10 mouse cellular contexts compared by ENCODE assay signal in the genomic region with DNA sequence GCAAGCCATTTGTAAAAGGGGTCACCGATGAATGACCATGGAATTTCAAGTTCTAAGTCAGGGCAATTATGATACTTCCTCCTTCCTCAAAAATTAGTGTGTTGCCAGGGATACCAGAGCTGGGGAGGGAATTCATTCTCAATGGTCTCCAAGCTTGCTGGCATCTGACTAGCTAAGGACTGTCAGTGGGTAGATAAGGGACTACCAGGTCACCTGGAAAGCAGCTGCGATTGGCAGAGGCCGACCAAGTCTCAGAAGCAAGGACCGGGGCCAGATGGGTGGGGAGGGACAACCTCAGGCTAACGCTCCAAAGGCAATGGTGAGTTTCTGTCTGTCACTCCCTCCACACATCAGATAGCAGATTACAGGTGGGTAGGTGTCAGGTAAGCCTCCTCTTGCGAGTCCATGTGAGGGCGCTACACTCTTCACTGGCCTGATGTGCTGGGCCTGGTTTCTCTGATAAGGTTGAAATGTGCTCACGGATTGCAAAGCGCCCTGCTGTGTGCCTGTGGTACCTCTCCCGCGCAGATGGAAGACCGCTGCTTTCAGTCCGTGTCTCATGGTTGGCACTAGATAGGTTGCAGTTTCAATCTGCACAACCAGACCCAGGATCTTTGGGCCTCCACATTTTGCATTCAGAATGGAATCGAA. TPM values are rescaled to one million over a fixed set of nuclear protein-coding genes. Genes with fewer than 3 reads are reported as not detected.
DNase-seq lines count a peak whose midpoint lies in the region; ATAC-seq and TF ChIP-seq lines count a peak whose summit lies in the region.
"Had no signal": no experiment of that assay in that cellular context is flagged by ENCODE, and none has a peak within 500 bp of the region (broad histone marks: within the 10 kb centered on the region; RNA-seq: fewer than 3 reads in every experiment).

No protein-coding gene starts in this region.

- H3K9ac ChIP-seq in intestine, postnatal 0 days (ENCODE audit: low read depth, low read length): no peak overlapping the region

- DNase-seq in frontal cortex, postnatal 36 days (ENCODE audit: low spot score in 2 of 2): peak; percentile 6 to 28
- no peak for DNase-seq in frontal cortex, postnatal 25 days (ENCODE audit: low spot score in 2 of 2)
- peak; percentile 13 for DNase-seq in retina, embryonic 14.5 days (ENCODE audit: low spot score)
- DNase-seq in cerebellum, adult 9-11 months: no peak
- no peak for DNase-seq in thymus, postnatal 4 days

- H3K27me3 ChIP-seq in megakaryocyte, embryonic 14.5 days (replicated peaks): peaks cover 11% of the 10 kb centered on the region
- no peaks in the 10 kb centered on the region for H3K27me3 ChIP-seq in intestine, postnatal 0 days (replicated peaks; ENCODE audit: control insufficient read depth, insufficient read depth, low read length)

- peak; percentile 40 for TF ChIP-seq CTCF in intestine, postnatal 0 days (IDR thresholded peaks at IDR 0.05; ENCODE audit: low read depth)

- H3K4me3 ChIP-seq in megakaryocyte, embryonic 14.5 days (replicated peaks): peak overlapping the region; percentile 1
- no peak overlapping the region for H3K4me3 ChIP-seq in intestine, postnatal 0 days (ENCODE audit: low read depth, low read length)

- WGBS in intestine, postnatal 0 days: 19% methylated on average over 14 of the region's 14 CpGs

- H3K27ac ChIP-seq in intestine, postnatal 0 days (ENCODE audit: low read depth, low read length): no peak overlapping the region

- peak overlapping the region; percentile 21; the same call in 1 of the 2 replicates for H3K4me2 ChIP-seq in intestine, postnatal 0 days (replicated peaks; ENCODE audit: low read depth)

- no peak for ATAC-seq in megakaryocyte, adult 5-6 weeks (ENCODE audit: poor library complexity, severe bottlenecking)
- ATAC-seq in intestine, postnatal 0 days: 0 out of 2 replicates have a peak, but pooled peaks have one; percentile 22

- H3K4me1 ChIP-seq in megakaryocyte, embryonic 14.5 days: peaks cover 4% of the 10 kb centered on the region; the same call in 1 of the 2 replicates
- H3K4me1 ChIP-seq in intestine, postnatal 0 days (replicated peaks; ENCODE audit: control insufficient read depth, insufficient read depth, low read length): no peaks in the 10 kb centered on the region

- peaks cover 9% of the 10 kb centered on the region for H3K9me3 ChIP-seq in megakaryocyte, embryonic 14.5 days
- no peaks in the 10 kb centered on the region for H3K9me3 ChIP-seq in intestine, postnatal 0 days (ENCODE audit: control insufficient read depth)

- no peaks in the 10 kb centered on the region for H3K36me3 ChIP-seq in megakaryocyte, embryonic 14.5 days (replicated peaks; ENCODE audit: low read length)
- no peaks in the 10 kb centered on the region for H3K36me3 ChIP-seq in intestine, postnatal 0 days (ENCODE audit: control insufficient read depth, insufficient read depth)

RNA-seq across cellular contexts. Expression of gene Fxyd4, which starts 19.5 kb away (rescaled TPM):
- polyA plus RNA-seq in megakaryocyte, embryonic 14.5 days (2012; ENCODE audit: insufficient read depth, low replicate concordance): not detected in 2 replicates
- total RNA-seq in megakaryocyte, adult 5-6 weeks (2015): not detected in 2 replicates
- not detected in 2 replicates for total RNA-seq in megakaryocyte, adult 5-6 weeks (2017)
- polyA plus RNA-seq in intestine, postnatal 0 days (2015; fragmentation: Nextera tagmentation; extraction: Ambion mirVana): 0.27 and 0.55 TPM in 2 replicates
- total RNA-seq: liver, adult 2 months had no signal
- polyA plus RNA-seq: spleen, adult 2 months had no signal

RNA-seq across cellular contexts. Expression of gene Rasgef1a, which starts 54.3 kb away (rescaled TPM):
- 0.30 TPM in 1 of 2 replicates, not detected in the other for polyA plus RNA-seq in megakaryocyte, embryonic 14.5 days (2012; ENCODE audit: insufficient read depth, low replicate concordance)
- 0.09 TPM in 1 of 2 replicates, not detected in the other for total RNA-seq in megakaryocyte, adult 5-6 weeks (2015)
- 0.29 TPM in 1 of 2 replicates, not detected in the other for total RNA-seq in megakaryocyte, adult 5-6 weeks (2017)
- polyA plus RNA-seq in intestine, postnatal 0 days (2015; fragmentation: Nextera tagmentation; extraction: Ambion mirVana): 0.07 and 0.25 TPM in 2 replicates
- total RNA-seq: liver, adult 2 months had no signal

RNA-seq across cellular contexts. Expression of gene Hnrnpf, which starts 56.9 kb away (rescaled TPM):
- polyA plus RNA-seq in megakaryocyte, embryonic 14.5 days (2012; ENCODE audit: insufficient read depth, low replicate concordance): 36.3 and 112 TPM in 2 replicates
- total RNA-seq in megakaryocyte, adult 5-6 weeks (2015): 648 and 668 TPM in 2 replicates
- total RNA-seq in megakaryocyte, adult 5-6 weeks (2017): 1,188 and 1,238 TPM in 2 replicates
- polyA plus RNA-seq in intestine, postnatal 0 days (2015; fragmentation: Nextera tagmentation; extraction: Ambion mirVana): 340 and 353 TPM in 2 replicates

Comparison
In these comparisons a context has a peak if more than half of its experiments do, and no peak if none do; other contexts are left out.
1. DNase-seq: peak in frontal cortex, postnatal 36 days (2 of 2) and retina, embryonic 14.5 days (single experiment); none in frontal cortex, postnatal 25 days (0 of 2), cerebellum, adult 9-11 months (single experiment) and thymus, postnatal 4 days (single experiment).